Mouse (Mus musculus) spleen, adult 2 months (tissue): ENCODE measurements at regions not wholly inside any gene's neighbourhood (a gene's known extent, or its start where the extent isn't known, plus 50 kb on each side); places are given as distances from the start of the nearest gene placed in this dataset.

ENCODE experiments used
- CTCF ChIP-seq: fragments of 200-500 bp; IDR thresholded peaks from 2 replicates; pipeline ENCODE4 v1.5.1; 2011; ENCODE audit warnings: mild to moderate bottlenecking, inconsistent platforms; ENCODE audit not compliant: insufficient read depth, insufficient read length, insufficient replicate concordance; ENCODE audit errors: extremely low read depth
- POLR2A ChIP-seq: fragments of 200-500 bp; IDR thresholded peaks from 2 replicates; pipeline ENCODE4 v1.6.1; 2011; ENCODE audit warnings: low read depth, low read length, inconsistent platforms

DNA sequence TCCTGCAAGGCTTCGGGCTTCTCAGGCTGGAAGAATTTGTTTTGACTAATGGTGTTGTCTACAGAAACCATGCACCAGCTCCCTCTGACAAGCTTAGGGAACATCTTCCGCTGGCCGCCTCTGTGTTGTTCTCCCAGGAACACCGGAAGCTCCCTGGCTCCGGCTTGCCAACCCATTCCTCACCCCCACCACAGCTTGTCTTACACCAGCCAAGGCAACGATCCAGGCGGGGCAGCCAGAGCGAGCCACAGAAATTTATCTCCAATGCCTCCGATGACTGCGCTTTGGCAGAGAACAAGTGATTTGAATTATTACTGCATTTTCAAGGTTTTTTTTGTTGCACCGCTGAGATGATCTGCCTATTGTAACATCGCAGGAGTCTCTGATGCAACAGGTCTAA, 151.0 kb downstream of the Cdh26 start:
- no peak for TF ChIP-seq CTCF
- TF ChIP-seq POLR2A, result no peak
